In genomic region chr9:116347021-116347420, GRCm38 (mm10) we compare ENCODE assay signal across 18 mouse cellular contexts.
DNase-seq lines count a peak whose midpoint lies in the region; ATAC-seq and TF ChIP-seq lines count a peak whose summit lies in the region.
"Had no signal": no experiment of that assay in that cellular context is flagged by ENCODE, and none has a peak within 500 bp of the region (broad histone marks: within the 10 kb centered on the region; RNA-seq: fewer than 3 reads in every experiment).

No protein-coding gene starts in this region.

- H3K27me3 ChIP-seq in stomach, postnatal 0 days (ENCODE audit: control insufficient read depth, insufficient read depth, low read length): no peaks in the 10 kb centered on the region
- H3K27me3 ChIP-seq: embryonic facial prominence, embryonic 13.5 days; forebrain, embryonic 12.5 days; heart, embryonic 12.5 days; intestine, embryonic 15.5 days had no signal

- ATAC-seq in frontal cortex, adult (ENCODE audit: low TSS enrichment): peak; percentile 39
- ATAC-seq in stomach, postnatal 0 days (ENCODE audit: low FRiP score, low TSS enrichment): no peak
- ATAC-seq: forebrain, embryonic 16.5 days; intestine, embryonic 15.5 days had no signal

- WGBS in stomach, postnatal 0 days: 85% methylated on average over 8 of the region's 8 CpGs

- no peak overlapping the region for H3K9ac ChIP-seq in stomach, postnatal 0 days (ENCODE audit: low read length)
- H3K9ac ChIP-seq: embryonic facial prominence, embryonic 13.5 days; forebrain, embryonic 12.5 days; heart, embryonic 12.5 days; hindbrain, embryonic 14.5 days; intestine, embryonic 15.5 days had no signal

- no peaks in the 10 kb centered on the region for H3K36me3 ChIP-seq in stomach, postnatal 0 days (ENCODE audit: control insufficient read depth, insufficient read depth, low read length)
- H3K36me3 ChIP-seq: embryonic facial prominence, embryonic 13.5 days; forebrain, embryonic 12.5 days; heart, embryonic 12.5 days; hindbrain, embryonic 10.5 days; intestine, embryonic 15.5 days had no signal

- H3K4me1 ChIP-seq in stomach, postnatal 0 days (replicated peaks; ENCODE audit: control insufficient read depth, insufficient read depth): no peaks in the 10 kb centered on the region
- H3K4me1 ChIP-seq: forebrain, embryonic 12.5 days; hindbrain, embryonic 10.5 days; intestine, embryonic 15.5 days had no signal

- H3K9me3 ChIP-seq in stomach, postnatal 0 days (ENCODE audit: control insufficient read depth, low read length): no peaks in the 10 kb centered on the region
- H3K9me3 ChIP-seq: embryonic facial prominence, embryonic 13.5 days; forebrain, embryonic 12.5 days; heart, embryonic 12.5 days; hindbrain, embryonic 10.5 days; intestine, embryonic 15.5 days had no signal

- H3K4me2 ChIP-seq in stomach, postnatal 0 days (replicated peaks; ENCODE audit: low read depth): no peak overlapping the region
- H3K4me2 ChIP-seq: embryonic facial prominence, embryonic 13.5 days; forebrain, embryonic 12.5 days; heart, embryonic 12.5 days; hindbrain, embryonic 14.5 days; intestine, embryonic 15.5 days had no signal

- H3K4me3 ChIP-seq in stomach, postnatal 0 days (ENCODE audit: low read depth, low read length): no peak overlapping the region
- H3K4me3 ChIP-seq: embryonic facial prominence, embryonic 13.5 days; forebrain, embryonic 12.5 days; gastrocnemius, adult 2 months; heart, embryonic 12.5 days; hindbrain, embryonic 10.5 days; intestine, embryonic 15.5 days had no signal

- no peak for DNase-seq in frontal cortex, postnatal 14 days (ENCODE audit: low spot score in 2 of 2)
- DNase-seq in ZHBTc4 (ENCODE audit: low read depth, low spot score): peak; percentile 37
- peak; percentile 39 for DNase-seq in adrenal gland, postnatal 25 days
- no peak for DNase-seq in testis, postnatal 14 days (ENCODE audit: low spot score)
- no peak for DNase-seq in stomach, postnatal 0 days (ENCODE audit: low spot score)
- DNase-seq: cerebellum, adult 18-20 months; cerebellum, adult 9-11 months; cerebellum, postnatal 36 days; gastrocnemius, adult 2 months; gastrocnemius, postnatal 25 days had no signal

- TF ChIP-seq EP300 in stomach, postnatal 0 days (optimal IDR thresholded peaks at IDR 0.05): no peak

- H3K27ac ChIP-seq in stomach, postnatal 0 days (replicated peaks): no peak overlapping the region
- H3K27ac ChIP-seq: embryonic facial prominence, embryonic 13.5 days; forebrain, embryonic 12.5 days; gastrocnemius, adult 2 months; hindbrain, embryonic 10.5 days; hindbrain, embryonic 14.5 days; intestine, embryonic 15.5 days had no signal

- TF ChIP-seq CTCF in stomach, postnatal 0 days (IDR thresholded peaks at IDR 0.05; ENCODE audit: low read depth): no peak

Comparison
In these comparisons a context has a peak if more than half of its experiments do, and no peak if none do; other contexts are left out.
1. DNase-seq: peak in ZHBTc4 (single experiment) and adrenal gland, postnatal 25 days (single experiment); none in frontal cortex, postnatal 14 days (0 of 2), testis, postnatal 14 days (single experiment) and stomach, postnatal 0 days (single experiment).